Mouse (Mus musculus) heart, adult 18-20 months (tissue): ENCODE results near the gene Ywhaq. TPM values are rescaled to one million over a fixed set of nuclear protein-coding genes. Genes with fewer than 3 reads are reported as not detected.
A peak's percentile ranks its signal among the peaks of the same experiment; 100 is the strongest.

Source experiments
- DNase-seq, 2 experiments: peaks; one replicate each; pipeline ENCODE4 v3.0.0; 2021 to 2022; ENCODE audit warnings: mixed read lengths in 1 of 2
- long read RNA-seq, 2 experiments: library from polyadenylated mRNA; stranded (forward); transcript quantifications; one replicate each; pipeline ENCODE4 v2.0.0; 2021
- total RNA-seq, 2 experiments: library from RNA; stranded (reverse); gene quantifications; 2 replicates each; pipeline ENCODE4 v1.2.3; 2021

The Ywhaq gene
- 10 to 100 TPM; 69.8 to 76.4 TPM for total RNA-seq
- long read RNA-seq, experiment 1, transcript Ywhaq-201 (5 exons, 2,110 nt): minor isoform, 10 of 254 reads
- long read RNA-seq, experiment 1, transcript Ywhaq-202 (6 exons, 2,197 nt): major isoform, 62 of 254 reads
- long read RNA-seq, experiment 1, partial matches to known transcripts: 1 of 254 reads
- long read RNA-seq, experiment 1, other reads (novel, unspliced or antisense): 181 of 254 reads
- long read RNA-seq, experiment 2, transcript Ywhaq-202 (6 exons, 2,197 nt): major isoform, 40 of 200 reads
- long read RNA-seq, experiment 2, transcript Ywhaq-201 (5 exons, 2,110 nt): minor isoform, 6 of 200 reads
- long read RNA-seq, experiment 2, partial matches to known transcripts: 0 of 200 reads
- long read RNA-seq, experiment 2, other reads (novel, unspliced or antisense): 154 of 200 reads

DNA sequence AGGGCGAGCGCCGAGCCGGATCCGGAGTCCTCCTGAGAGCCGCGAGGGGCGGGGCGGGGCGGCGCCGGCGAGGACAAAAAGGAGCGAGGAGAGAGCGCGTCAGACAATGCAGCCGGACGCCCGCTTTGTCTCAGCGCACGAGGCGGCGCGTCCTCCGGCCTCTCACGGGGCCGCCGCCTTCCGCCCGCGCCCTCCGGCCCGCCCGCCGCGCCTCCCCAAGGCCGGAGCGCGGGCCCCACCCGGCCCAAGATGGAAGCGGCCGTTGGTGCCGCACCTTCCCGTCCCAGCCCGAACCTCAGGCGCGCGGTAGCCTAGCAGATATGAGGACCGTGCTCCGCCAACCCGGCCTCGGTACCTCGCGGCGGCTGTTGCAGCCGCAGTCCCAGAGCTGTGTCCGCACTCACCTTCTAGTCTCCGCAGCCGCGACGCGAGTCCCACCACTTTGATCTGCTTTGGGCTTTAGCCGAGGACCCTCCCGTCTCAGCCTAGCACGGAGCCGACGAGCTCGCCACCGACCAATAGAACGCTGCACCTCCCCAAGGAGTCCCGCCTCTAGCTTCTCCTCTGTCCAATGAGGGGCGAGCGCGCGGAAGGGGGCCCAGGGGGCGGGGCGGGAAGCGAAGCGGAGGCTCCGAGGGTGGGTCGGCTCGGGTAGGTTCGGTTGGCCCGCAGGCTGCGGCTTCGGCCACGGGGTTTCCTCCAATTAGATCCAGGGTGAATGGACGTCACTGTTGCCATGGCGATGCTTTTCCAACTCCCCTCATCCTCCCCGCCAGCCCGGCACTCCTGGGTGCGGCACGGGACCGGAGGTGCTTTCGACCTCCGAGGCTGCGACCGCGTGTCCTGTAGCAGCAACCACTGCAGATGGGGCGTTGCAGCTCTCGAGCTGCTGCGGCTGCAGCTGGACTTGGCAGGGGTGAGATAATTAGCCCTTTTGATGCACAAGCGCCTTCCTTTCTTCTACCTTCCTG lies at the start of gene Ywhaq:
Gene Ywhaq, minus strand, starts transcription at position 538 of the 971 bp plus-strand sequence.
- peak; percentile 97 to 99 for DNase-seq

DNA sequence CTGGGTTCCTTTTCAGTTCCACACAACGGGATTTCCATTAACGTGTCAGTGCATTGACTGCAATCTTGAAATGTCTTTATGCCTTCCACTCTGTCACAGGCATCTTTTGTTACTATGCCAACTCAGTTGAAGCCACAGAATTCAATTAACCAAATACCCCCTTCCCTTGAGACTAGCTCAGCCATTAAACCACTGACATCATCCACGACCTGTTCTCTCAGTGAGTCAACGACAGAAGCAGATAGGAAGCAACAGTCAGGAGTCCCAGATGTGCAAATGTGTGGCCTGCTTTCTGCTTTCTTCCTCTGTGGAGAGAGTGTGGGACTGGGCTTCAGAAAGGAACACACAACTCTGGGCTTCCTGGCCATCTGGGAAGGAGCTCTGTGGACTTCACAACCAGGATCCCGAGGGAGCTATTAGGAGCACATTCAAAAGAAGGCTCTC lies 46.0 kb upstream of the Ywhaq start:
- DNase-seq: peak; percentile 9 to 53

DNA sequence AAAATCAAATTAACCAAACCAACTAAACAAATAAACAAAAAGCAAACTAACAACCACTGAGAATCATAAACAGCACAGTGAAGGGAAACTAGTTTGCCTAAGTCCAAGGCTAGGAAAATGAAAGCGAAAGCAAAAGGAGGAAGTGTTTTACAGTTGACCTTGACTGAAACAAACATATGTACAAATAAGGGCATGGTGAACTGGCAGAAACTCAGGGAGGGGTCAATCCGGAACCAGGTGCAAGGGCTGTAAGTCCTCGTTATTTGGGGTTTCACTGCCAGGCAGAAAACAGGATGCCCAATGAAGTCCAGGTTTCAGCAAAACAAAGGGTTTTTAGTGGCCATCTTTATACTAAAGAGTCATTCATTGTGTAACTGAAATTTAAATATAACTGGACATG lies 45.2 kb upstream of the Ywhaq start:
- peak; percentile 14 to 56 for DNase-seq

DNA sequence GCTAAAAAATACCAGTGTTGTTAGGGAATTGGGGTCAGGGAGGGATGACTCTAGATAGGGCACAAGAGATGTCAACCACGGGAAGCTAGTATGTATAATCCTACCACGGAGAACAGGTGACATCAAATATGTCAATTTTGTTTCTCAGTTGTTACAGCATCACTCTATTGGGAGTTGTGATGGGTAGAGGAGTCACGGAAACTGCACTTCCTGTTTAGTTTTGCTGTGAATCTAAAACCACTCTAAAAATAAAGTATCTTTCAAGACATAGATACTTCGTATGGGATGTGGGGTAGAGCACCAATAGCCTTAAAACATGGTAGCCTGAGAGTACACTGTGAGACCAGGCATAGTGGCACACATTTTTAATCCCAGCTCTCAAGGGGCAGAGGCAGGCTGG lies 42.2 kb upstream of the Ywhaq start:
- no peak for DNase-seq

DNA sequence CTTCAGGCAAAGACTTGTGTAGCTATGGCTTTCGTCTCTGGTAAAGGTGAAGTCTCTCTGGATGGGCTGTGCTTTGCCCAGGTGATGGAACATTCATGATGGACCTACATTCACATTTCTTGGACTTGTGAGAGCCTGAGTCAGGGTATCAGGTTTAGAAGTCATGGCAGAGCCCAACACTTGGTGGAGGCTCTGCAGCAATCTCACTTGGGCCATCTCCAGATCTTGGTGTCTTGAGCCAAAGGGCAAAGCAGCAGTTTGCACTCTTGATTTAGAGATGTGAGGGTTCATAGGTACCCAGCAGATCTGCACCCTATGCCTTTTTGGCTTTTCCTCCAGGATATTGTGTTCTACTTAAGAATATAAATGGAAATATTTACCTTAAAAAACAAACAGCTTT lies 38.6 kb upstream of the Ywhaq start:
- DNase-seq: no peak

DNA sequence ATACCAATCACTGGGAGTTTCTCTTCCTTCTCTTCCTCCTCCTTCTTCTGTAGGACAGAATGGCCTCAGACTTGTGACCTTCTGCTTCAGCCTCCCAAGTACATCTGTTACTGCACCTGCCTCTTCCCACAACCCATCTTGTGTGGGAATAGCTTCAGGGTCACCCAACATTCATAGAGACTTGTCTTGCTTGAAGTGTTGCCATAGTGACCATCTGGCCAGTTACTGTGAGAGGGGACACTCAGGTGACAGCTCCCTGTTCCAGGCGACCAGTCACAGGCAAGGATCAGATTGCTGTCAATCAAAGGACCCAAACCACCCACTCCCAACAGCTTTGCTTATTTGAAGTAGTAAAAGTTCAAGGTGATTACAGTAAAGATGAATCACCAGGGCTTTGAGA lies 34.3 kb upstream of the Ywhaq start:
- no peak for DNase-seq

DNA sequence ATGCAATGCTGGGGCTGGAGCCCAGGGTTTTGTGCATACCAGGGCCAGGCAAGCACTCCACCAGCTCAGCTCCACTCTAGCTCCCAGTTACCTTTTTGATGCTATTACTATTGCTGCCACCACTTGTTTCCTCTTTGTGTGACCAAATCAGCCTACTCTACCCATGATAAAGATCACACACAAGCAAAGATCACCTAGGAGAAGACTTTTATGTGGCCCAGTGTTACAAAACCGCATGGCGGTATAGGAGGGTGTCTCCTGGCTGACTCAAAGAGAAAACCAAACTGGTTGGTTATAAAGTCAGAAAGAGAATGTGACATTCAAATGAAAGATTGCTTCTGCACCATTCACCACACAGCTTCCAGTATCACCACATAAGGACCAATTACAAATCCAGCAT lies 33.9 kb upstream of the Ywhaq start:
- DNase-seq: no peak

DNA sequence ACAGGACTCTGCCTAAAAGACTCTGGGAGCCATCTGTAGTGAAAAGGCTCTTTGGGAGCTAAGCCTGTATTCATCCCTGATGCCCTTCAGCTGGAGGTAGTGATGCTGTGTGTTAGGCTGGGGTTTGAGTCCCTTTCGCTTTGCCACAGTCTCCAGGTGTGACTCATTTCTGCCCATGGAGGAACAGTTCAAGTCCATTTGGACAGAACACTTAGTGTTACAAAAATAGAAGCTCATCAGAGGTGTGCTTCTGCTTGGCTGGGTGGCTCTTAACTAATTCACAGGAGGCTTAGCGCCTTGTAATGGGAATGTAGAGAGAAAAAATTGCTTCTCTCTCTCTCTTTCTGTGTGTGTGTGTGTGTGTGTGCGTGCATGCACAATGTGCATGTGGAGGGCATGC lies 26.3 kb upstream of the Ywhaq start:
- no peak for DNase-seq

DNA sequence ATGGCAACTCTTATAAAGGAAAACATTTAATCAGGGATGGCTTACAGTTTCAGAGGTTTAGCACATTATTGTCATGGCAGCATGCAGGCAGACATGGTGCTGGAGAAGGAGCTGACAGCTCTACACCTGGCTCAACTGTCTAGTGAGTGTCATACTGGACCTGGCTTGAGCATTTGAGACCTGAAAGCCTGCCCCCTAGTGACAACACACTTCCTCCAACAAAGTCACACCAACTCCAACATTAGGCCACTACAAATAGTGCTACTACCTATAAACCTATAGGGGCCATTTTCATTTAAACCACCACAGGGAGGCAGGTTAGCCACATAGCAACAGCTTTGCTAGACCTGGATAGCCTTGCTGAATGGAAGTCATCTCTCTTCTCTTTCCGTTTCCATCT lies 24.4 kb upstream of the Ywhaq start:
- DNase-seq: no peak

DNA sequence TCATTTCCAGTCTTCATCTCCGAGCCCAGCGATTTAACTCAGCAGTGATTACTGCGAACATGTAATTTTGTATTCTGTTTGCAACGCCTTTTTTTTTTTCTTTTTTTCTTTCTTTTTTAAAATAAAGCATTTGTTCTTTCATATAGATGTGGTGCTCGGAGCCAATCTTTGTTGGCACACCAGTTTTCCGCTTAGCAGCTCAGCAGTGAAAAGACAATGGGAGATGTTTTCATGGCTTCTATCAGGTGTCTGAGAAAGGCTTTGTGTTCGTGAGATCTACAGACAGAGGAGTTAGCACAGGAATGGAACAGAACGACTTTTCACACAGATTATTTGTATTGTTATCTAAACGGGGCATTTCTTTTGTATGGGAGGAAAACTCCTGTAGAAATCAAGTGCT lies 22.0 kb upstream of the Ywhaq start:
- DNase-seq: no peak

DNA sequence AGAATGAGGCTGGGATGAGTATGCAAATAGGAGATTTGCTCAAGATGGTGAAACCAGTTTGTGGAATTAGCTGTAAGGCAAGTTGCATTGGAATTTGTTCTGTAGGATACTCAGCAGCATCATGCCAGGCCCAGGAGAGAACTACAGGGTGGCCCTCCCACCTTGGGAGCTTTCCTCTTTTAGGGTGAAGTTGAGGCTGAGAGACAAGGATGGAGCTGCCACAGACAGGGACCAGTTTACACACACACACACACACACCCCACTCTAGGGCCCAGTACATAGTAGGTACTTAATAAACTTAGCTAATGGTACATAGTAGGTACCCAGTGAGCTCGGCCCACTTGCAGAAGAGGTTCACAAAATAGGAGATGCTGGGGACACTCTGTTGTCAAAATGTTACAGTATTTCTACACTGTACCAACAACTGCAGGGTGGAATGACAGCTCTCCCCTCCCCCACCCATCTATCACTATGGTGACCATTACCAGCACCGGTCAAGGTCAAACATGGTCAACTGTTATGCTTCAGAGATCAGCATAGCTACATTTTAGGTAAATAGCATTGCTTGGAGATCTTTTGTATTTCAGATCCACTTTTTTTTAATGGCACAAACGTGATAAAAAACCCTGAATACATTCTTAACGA lies 21.4 kb upstream of the Ywhaq start:
- DNase-seq: no peak

DNA sequence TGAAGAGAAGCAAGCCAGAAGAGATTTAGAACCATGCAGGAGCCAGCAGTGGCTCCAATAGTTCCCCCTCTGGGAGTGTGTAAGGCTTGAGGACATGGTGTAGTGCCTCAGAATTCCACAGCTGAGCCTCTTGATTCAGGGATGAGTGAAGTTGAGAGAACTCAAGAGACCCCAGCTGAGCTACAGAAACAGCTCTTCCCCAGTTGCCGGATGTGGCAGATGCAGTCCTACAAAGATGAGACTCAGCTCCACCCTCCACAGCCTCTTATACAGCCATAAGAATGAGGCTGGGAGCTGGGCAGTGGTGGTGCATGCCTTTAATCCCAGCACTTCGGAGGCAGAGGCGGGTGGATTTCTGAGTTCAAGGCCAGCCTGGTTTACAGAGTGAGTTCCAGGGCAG lies 20.9 kb upstream of the Ywhaq start:
- no peak for DNase-seq

DNA sequence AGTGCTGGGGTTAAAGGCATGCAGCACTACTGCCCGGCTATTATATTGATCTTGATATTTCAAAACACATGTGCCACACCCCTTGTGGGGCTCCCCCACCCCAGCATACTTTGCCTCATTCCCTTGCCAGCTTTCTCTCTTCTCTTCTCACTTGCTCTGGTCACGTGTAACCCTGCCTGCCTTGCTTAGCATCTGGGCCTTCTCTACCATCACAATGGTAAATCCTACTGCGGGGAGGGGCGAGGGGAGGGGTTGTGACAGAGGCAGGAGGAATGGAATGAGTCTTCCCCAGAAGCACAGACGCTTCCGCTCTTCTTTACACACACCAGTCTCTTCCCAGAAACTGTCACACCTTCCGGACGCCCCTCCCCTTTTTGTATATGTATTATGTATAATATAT lies 14.5 kb upstream of the Ywhaq start:
- DNase-seq: no peak

DNA sequence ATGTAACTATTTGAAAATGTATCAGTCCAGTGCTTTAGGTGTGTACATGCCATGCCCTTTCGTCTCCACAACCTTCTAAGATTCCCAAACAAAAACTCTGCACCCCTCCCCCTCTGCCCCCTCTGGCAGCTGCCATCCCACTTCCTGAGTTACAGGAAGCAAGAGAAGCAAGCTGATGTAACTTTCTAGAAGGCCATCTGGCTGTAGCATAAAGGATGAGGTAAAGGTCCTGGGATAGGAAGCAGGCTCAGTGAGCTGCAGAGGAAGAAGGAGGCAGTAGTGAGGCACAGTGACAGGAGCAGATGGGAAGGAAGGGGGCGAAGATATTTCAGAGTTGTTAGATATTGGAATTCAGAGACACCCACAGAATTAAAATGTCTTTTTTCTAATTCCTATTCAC lies 13.6 kb upstream of the Ywhaq start:
- no peak for DNase-seq

DNA sequence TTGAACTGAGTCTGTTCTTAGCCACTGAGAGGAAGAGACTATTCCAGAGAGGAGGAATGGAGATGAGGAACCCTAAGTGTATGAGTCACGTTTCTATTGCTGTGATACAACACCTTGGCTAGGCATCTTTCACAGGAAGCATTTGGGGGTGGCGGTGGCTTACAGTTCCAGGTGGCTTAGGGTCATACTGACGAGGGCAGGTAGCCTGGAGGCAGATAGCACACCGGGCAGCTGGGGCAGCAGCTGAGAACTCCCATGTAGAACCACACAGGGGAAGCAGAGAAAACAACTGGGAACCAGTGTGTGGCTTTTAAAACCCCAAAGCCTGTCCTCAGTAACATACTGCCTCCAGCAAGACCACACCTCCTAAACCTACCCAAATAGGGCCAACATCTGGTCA lies 12.7 kb upstream of the Ywhaq start:
- DNase-seq: no peak

DNA sequence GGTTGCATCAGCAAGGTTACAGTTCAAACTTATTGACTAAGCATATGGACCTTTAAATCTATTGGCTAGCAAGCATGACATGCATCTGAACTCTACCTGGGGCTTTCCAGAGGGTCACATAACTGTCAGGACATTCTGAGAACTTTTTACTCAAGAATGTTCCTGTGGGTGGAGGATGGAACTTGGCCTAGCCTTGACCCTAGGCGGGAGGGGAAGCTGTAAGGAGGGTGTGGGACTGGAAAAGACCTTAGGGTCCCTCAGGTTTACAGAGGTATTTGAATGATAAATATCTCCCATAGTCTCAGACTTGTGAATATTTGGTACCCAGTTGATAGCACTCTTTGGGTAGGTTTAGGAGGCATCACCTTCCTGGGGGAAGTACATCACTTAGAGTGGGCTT lies 11.6 kb upstream of the Ywhaq start:
- no peak for DNase-seq

DNA sequence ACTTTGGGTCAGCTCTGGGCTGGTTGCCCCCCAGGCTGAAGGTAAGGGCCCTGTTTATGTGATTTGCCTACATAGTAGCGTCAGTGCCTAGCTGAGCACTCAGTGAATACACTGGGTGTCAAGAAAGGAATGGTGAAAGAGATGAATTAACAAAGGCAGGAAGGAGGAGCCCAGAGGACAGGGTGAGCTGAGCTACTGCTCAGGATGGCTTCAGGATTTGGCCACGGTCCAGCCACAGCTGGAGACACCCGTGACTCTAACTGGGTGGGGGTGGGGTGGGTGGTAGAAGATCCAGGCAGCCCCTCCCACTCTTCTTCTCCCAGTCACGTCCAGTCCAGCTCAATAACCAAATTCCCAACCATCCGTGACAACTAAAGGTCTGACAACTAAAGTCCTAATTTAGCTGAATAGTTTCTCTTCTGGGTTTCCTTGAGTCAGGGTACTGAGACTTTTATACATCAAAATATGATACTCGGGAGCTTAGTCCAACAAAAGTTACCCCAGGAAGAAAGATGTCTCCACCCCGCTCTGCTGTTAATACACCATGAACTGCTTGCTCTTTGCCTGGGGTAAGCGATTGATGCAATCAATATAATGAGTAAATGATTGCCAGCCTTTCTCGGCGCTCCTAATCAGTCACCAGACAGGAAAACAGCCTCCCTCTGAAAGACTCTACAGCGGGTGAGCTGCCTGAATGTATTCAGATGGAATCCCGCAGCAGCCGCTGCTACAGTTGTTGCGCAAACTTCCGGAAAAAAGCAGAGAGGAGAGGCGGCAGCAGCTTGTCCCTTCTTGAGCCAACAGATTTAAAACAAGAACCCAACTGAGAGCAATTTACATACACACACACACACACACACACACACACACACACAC lies 8.9 kb upstream of the Ywhaq start:
- peak; percentile 66 to 71 for DNase-seq

DNA sequence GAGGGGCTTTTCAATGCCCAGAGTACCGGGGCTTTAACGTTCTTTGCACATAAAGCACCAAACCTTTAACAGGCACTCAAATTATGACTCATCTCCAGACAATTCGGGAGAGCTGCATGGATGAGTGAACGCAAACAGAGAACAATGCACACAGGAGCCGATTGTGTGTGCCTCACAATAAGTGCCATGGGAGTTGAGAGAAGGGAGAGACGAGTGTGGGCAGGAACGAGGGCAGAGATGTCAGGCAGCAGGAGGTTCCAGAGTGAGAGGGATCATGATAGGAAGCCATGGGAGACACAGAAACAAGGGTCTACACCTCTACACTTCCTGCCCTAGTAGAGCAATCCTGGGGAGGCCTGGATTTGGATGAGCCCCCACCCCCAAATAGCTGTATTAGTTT lies 7.2 kb upstream of the Ywhaq start:
- no peak for DNase-seq

DNA sequence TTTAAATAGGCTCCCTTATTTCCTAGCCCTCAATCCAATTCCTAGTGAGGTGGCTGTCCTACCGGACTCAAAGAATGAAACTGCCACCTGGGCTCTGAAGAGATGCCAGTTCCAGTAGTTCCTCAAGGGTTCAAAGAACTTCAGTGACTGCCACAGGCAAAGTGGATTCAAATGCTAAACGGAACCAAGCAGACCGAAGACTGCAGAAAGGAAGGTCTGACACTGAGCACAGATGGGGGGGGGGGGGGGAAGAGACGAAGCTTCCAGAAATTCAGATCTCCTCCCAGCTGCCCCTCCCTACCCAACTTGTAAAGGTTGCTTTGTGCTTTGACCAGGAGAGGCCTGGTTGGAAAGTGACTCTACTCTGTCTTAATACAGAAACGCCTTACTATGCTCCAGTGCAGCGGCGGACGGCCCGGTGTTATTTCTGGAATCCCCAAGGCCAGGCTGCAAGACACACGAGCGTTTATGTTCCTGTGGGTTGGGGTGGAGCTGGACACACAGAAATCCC lies 1.2 kb upstream of the Ywhaq start:
- DNase-seq: peak; percentile 14 to 32

DNA sequence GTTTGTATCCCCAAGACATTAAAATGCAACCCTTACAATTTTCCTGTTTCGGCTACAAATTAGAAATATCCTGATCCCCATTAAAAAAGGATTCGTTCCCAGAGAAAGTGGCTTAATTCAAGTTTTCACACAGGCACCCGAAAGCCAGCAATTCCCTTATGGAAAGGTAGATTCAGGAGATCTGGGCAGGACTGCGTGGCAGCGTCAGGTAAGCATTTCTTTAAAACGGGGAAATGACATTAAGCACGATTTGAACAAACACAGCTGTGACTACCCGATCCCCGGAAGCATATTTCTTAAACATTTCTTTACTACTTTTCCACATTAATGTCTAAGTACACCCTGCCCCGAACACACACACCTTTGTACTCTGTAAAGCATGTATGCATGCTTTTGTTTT lies 646 bp upstream of the Ywhaq start:
- peak in 1 of 2 experiments; percentile 5 for DNase-seq

DNA sequence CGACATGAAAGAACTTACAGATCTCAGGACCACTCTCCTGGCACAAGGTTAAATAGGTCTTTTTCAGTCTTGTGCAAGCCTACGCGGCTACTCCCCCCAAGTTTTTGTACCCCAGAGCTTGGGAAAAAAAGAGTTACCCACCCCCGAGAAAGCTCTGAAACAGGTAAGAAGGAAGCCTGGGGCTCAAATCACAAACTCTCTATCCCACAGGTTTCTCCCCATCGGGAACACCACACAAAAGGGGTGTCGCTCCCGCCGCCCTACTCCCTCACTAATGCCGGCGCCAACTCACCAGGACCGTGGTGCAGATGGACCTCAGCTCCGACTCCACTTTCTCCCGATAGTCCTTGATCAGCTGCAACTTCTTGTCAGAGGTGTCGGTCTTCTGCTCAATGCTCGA lies 931 bp downstream of the Ywhaq start:
- DNase-seq: peak; percentile 5 to 35
